Mouse (Mus musculus) embryo, embryonic 11 days (tissue): ENCODE data around the gene Opn4.

Source experiments
- DNase-seq: peaks from one replicate; pipeline ENCODE4 v3.0.0-alpha.2; 2015

The Opn4 gene

DNA sequence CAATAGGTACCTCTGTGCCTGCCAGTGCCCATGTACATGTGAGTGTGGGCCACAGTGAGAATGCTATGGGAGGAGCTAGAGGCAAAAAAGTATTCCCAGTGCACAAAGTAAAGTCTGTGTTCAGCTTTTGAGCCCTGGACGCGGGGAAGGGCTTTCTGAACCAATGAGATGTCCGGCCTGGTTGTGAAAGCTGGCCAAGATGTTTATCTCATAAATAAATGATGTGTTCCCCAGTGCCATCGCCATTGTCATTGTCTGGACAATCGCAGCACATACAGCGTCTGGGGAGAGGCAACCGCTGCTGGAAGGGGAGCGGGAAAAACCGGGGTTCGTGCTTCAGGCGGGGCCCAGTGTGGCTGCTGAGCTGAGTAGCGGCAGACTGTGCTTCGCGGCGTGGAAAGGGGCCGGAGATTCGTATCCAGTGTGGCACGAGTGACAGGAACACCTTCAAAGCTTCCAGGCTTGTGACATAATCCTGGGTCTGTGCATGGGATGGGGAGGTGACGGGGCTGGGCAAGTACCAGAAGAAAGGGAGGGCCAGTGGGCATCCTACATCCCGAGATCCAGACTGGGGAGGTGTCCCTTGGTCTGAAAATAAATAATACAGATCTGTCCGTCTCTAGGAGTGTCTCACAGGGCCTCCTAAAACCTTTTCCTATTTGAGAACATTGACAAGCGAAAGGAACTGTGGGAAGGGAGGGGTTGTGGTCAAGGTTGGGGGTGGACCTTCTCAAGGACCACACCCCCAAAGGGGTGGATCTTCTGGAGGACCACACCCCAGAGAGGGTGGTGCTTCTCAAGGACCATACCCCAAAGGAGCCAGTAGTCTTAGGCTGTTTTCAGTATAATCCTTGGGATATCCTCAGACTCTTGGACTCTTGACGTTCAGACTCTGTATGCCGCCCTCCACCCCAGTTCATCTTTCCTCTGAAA is 8.9 kb downstream of the Opn4 start:
- DNase-seq, result peak; percentile 24

DNA sequence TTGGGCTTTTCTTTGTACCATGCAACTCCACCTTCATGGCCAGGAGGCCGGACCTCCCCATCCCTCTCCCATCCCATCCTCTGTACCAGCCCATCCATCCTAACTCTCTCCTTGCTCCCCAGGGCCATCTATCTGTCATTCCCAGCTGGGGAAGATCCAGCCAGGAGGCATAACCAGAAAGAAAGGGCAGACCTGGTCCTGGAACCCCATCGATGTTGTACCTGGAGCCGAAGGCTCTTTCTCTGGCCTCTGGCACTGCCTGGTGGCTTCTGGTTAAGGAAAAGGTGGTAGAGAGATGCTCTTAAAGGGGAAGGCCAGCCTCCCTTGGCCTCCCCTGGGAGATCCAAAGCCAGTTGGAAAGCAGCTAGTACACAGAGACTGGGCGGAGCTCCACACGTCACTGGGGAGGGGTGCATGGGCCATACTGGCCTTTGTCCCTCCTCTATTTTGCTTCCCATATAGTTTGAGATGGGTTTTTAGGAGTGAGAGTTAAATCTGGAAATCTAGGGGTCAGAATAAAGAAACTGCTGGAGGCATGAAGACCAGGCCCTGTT is 9.8 kb downstream of the Opn4 start:
- DNase-seq, result no peak

DNA sequence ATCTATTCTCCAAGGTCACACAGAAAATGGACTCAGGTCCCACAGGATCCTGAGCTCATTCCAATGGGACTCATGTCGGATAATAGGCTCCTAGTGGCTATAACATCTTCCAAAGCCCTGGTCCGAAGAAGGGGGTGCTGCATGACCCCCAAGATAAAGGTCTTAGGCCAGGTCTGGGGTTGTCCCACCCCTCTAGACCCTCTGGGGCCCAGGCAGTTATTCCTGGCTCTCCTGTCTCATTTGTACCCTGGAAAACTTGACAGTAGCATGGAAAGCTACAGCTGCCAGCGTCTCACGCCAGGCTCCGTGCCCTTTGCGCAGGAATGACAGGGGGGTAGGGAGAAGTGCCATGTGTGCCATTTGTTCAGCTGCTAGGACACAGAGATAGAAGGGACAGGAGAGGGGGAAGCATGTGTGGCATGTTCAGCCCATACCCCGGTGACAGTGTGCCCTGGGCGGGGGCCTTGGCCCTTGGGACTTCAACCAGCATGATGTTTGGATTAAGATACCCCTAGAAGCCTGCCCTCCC is 10.7 kb downstream of the Opn4 start:
- no peak for DNase-seq

DNA sequence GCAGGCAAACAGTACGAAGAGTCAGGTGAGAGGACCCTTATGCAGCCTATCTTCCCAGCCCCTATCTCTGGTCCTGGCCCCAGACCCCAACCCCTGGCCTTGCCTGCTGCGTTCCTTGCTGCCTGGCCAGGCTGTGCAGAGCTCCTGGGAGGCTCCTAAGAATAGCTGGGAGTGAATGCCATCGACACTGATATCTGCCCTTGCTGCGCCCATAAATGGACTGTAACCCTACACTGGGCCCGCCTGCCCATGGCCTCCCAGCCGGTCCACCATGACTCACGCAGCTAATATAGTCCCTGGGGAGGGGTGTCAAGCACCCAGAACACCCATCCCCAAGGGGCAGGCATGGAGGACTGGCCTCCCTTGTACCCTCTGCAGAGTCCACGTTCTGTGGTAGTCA is 11.4 kb downstream of the Opn4 start, which contains the start of gene Ldb3:
Gene Ldb3 (minus strand): TSS at position 185 of the 400 bp plus-strand sequence.
- no peak for DNase-seq

DNA sequence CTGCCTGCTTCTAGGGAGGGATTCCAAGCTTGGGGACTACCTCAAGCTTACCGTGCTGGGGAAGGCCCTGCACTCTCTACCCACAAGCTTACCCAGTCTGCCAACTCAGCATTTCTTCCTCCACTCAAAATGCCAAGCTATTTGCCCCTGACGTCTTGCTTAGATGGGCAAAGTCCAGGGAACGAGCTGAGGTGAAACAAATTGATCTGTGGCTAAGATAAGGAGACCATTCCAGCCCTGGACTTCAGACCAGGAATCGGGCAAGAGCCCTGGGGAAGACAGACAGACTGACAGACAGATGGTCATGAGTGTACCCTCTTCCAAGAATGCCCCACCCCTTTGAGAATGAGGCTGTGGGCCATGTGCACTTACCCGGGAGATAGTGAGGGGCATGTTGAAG is 11.9 kb downstream of the Opn4 start:
- DNase-seq, result no peak

DNA sequence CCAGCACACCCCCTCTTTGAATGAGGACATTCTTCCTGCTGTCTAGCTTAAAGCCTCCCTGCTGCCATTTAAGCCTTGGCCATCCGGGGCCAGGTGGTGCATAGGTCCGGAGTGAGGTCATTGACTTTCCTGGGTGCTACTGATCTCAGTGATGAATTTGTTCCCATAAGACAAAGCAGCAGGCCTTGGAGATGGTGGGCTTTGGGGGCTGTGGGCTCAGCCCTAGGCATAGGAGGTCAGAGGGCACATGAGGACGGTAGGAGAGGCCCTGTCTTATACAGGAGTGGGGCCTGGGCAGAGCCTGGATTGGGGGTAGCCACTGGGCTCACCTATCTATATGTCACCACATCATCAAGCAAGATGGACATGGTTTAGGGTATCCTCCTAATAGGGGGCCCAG is 13.1 kb downstream of the Opn4 start:
- no peak for DNase-seq

DNA sequence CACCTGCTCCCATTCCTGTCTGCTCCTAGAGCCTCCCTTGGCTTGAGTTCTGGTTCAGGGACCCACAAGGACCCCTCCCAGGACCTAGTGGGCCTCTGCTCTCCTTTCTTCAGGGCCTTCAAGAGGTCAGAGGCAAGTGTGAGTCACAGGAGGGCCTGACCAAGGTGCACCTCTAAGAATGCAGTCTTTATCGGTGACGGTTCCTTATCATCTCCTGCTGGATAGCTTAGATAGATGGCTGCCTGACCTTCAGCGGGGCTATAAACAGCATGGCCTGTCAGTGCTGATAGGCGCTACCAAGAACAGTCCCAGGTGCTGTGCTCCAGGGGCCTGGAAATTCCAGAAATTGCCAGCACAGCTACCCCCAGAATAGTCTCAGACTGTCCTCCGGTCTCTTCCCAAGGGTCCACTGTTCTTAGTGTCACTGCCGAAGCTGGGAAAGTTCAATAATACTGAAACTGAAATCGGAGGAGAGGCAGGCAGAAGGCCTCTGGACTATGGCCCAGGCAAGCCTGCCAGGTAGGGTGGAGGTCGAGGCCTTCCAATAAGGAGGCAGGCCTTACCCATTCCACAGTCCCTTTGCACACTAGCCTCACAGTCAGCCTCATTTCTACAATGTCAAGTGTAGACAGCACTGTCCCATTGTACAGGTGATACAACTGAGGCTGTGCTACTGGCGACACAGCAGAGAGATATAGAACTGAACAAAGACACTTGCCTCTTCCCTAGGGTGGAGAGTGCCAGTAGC is 14.4 kb downstream of the Opn4 start:
- no peak for DNase-seq

DNA sequence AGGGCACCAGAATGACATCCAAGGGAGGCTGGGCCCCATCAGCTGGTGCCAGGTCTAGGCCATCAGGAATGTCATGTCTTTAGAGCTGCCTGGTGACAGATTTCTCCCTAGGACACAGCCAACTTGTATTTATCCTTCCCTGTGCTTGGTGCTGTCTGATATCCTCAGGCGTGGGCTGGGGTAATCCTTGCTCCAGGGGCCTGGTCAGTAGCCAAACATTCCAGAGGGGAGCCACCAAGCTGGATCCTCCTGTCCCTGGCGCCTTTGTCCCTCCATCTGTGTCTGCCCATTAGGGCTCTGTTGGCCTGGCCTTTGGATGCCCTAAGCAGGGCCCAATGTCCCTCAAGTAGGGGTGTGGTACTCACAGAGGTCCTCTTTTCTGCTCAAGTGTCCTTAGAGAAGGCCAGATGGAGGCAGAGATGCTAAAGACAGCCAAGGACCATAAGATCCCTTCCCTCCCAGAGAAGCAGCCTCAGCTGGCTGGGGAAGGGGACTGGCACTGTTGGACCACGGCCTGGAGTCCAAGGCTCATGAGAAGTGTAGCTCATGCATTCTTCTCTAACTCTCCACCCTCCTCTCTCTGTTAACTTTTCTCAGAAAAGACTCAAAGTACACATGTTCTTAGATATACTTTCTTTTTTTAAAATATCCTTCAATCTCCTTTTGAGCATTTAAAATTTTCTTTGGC is 17.1 kb downstream of the Opn4 start:
- DNase-seq, result no peak

DNA sequence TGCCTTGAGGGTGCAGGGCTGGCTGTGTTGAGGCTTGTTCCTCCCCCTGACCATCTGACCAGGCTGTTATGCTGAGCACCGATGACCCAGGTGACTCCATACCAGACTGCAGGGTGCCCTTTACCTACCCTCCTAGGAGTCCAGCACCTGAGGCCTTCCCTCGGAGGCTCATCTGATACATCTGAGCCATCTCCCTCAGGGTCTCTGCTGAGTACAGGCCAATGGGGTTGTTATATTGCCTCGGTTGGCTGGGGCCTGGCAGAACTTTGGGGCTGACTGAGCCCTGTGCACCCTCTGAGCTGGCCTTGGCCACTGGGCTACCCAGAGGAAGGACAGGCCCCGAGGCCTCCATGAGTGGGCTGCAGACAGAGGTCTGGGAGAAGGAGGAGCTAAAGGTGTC is 23.1 kb downstream of the Opn4 start:
- DNase-seq, result no peak

DNA sequence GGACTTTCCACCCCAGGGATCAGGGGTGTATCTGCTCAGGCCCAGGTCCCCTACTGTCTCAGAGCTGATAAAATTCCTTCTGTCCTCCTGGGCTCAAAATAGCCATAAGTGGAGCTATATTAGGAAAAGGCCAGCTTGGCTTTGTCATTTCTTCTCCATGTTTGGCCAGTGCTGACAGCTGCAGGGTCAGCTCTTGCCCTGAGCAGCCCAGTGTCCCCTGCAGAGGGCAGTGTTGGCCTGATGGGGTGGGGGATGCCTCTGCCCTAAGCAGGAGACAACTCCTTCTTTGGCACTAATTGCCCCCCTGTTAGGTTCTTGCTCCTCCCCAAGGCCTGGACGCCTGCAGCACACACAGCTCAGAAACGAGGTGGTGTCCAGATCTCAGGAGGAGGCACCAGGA is 25.9 kb downstream of the Opn4 start:
- DNase-seq, result no peak

DNA sequence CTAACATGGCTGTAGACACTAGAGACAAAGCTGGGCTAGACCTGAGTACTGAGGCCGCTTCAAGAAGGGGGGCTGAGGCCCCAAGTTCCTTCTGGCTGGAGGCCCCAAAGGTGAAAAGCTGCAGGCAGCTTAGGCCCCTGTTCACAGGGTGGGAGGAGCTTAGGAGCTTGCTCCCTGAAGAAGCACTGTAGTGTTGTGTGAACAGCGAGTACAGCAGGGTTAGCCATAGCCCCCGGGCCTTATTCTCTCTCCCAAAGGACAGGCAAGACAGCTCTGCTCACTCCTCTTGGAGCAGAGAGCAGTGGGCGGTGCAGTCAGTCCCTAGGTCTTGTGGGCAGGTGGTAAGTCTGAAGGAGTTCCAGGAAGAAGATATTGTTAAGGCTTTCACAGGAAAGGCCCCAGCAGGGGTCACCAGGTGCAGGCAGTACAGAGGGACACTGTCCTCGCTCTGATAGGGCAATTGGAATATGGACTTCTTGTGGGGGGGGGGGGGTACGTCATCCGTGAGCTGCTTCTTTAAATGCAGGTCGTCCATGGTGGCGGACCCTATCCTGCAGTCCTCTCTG is 26.5 kb downstream of the Opn4 start:
- DNase-seq, result no peak

DNA sequence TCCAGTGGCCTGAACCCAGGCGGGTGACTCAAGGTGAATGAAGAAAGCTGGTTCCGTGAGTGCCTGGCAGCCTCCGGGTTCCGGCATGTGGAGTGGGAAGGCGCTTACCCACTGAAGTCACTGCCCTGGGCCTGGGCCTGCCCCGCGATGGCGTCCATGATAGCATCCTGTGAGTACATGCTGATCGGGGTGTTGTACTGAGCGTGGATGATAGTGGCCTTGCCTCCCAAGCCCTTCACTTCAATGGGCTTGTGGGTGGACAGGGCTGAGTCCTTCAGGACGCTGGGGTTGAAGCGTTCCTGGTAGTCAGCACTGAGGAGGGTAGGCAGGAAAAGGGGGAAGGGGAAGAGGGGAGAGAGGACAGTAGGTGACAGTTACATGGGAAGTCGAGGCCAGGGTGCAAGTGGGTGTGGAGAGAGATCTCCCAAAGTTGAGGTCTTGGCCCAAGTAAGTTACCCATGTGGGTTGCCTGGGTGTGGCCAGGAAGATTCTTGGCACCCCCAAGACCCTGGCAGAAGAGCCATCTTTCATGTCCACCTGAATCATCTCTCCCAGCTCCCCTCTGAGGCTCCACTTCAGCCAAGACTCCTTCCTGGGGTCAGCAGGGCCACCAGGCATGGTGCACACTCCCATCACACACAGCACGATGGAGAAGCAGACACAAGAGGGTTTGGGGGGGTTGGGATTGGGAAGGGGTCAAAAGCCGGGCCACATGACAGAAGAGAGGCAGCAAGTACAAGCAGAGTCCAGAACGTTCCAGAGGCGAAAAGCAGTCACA is 28.1 kb downstream of the Opn4 start:
- DNase-seq, result no peak

DNA sequence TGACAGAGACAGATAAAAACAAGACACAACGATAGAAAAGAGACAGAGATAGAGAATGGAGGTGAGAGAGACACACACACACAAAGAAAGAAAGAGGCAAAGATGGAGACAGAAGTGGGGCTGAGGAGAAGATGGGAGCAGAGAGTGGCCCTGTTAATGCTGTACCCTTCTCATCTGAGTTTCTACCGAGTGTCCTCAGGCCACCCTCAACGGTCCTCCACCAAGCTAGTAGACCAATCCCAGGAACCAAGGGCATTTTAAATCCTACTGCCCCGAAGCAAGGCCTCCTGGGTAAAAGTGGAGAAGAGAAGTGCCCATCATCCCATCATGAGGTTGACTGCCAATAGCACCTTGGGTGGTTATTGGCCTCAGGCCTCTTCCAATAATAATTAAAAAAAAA is 29.0 kb downstream of the Opn4 start:
- DNase-seq, result no peak

DNA sequence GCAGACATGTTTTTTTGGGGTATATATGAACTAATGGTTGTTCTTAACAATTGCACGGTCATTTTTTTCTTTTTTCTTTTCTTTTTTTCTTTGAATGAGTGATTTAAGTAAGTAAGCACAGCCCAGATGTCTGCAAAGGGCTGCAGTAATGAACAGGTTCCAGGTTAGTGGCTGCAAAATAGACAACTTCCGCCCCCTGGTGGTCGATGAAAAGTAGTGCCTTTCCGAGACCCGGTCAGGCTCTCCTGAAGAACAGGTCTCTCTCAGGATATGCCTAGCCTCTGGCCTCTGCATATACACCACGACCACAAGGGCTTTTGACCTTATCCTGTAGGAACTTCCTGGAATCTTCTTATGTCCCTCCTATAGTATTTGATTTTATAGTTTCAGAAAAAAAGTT is 29.6 kb downstream of the Opn4 start:
- peak; percentile 86 for DNase-seq

DNA sequence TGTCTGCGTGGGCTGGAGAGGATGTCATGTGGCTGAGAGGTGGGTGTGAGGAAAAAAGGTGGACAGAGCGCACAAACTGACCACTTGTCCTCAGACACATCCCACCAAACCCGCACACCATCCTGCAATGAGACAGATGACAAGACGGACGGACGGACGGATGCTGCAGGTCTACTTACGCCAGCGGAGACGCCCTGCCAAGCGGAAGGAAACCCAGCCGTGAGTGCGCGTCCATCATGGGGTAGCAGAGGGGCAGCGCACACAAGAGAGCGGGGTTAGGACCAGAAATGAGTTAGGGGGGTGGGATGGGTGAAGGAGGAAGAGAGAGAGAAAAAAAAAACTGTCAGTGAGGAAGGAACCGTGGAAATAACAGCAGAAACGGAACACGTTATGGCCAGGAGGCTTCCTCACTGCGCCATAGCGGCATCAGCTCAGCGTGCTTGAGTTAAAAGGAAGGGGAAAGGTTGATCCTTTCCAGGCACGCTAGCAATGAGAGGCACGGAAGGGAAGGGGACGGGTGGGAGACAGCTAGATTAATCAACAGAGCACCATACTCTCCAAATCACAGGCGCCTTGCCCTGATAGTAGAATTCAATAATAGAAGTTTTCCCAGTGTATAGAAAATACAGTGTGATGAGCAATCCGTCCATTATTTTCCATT is 30.3 kb downstream of the Opn4 start:
- no peak for DNase-seq

DNA sequence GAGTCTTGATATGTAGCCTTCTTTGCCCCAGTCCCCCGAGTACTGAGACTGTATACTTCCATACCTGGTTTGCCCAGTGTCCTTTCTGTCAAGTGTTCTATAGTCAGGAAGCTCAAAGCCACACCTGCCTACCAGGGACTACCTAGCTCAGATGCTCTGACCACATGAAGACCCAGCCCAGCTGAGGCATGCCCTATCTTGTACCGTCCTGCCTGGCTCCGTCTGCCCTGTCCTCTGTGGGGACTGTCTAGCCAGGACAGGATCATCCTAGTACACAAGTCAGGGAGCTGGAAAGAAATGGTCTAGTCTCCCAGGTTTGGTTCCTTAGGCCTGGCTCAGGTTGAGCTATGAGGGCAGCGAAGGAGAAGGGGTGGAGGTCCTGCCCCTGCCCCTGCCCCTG is 31.3 kb downstream of the Opn4 start:
- no peak for DNase-seq

DNA sequence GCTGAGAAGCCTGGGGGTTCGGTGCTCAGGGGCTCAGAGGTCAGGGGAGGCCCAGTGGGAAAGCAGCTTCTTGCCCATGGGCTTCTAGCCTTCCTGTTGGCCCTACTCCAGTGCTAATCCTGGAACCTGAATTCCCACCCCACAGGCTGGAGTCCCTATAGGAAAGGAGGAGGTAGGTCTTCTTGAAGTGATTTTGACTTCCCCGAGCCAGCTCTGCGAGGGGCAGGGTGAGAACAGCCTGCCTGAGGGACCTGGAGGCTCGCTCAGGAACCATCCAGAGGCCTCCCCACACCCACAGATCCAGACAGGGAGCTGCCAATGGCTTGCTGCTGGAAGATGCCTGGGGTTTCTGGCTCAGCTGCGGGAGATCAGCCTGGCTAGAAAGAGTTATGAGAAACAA is 32.2 kb downstream of the Opn4 start:
- DNase-seq, result no peak

DNA sequence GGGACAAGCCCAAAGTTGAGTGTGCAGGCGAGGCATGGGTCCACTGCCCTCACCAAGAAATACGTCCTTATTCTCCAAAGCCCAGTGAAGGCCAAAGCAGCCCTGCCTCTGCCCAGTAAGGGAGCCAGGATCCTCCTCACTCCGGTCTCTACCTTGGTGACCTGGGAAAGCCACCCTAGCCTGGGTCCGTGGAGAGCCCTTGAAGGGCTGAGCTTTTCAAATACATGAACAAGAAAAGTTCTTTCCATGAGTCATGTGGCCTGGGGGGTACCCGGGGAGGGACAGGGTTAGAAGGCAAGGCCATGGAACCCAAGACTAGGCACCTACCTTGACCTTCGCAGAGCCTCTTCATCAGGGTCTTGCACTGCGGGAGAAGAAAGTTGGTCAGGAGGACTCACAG is 33.4 kb downstream of the Opn4 start:
- no peak for DNase-seq

DNA sequence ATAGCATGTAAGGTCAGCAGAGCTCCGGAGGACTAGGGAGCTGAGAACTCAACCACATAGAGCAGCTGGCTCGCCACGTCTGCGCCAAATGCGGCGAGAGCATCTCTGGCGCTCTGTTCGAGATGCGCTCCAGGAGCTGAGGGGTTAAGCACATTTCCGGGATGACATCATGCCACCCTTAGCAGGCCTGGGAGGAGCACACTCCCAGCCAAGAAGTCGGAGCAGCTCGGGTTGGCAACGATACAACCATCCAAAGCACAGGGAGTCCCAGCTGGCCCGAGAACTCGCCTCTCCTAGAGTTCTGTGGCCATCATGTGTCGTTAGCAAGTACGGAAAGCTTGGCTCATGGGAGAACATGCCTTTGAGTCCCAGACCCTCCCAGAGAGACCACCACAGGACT is 34.2 kb downstream of the Opn4 start:
- no peak for DNase-seq

DNA sequence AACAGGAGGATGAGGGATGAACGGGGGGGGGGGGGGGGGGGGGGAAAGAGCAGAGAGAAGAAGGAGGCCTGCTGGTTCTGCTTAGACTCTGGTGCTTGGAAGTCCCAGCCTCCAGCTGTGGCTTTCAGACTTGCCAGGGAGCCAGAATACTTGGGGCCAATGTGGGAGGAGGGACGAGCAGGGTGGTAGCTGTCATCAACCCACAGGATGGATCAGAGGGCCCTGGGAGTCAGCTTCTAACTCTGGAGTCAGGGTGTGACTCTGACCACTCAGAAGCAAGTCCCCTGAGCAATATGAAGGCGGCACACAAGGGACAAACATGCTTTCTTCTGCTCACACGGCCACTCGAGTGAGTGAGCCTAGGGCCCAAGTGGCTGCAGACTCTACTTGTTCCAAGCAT is 35.3 kb downstream of the Opn4 start:
- no peak for DNase-seq

DNA sequence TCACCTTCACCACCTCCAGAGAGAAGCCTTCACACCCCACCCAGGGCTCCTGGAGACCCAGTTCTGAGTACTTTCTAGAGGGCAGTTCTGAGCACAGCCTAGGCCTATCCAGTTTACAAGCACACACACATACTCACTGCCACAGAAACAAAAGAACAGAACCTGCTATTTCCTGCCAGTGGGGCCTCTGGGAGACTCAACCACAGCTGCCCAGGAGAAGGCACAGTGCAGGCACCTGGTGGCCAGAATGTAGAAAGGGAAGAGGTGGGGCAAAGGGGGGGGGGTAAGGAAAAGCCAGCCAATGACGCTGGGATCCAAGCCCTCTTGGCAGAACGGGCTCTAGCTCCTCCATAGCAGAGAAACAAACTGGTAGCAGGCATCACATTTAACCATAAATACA is 37.5 kb downstream of the Opn4 start:
- DNase-seq, result no peak
